Mouse (Mus musculus): ENCODE results near the gene Yjefn3. TPM values are rescaled to one million over a fixed set of nuclear protein-coding genes. Genes with fewer than 3 reads are reported as not detected.

The Yjefn3 gene
- polyA plus RNA-seq, 1 experiment = 1.9 TPM

DNA sequence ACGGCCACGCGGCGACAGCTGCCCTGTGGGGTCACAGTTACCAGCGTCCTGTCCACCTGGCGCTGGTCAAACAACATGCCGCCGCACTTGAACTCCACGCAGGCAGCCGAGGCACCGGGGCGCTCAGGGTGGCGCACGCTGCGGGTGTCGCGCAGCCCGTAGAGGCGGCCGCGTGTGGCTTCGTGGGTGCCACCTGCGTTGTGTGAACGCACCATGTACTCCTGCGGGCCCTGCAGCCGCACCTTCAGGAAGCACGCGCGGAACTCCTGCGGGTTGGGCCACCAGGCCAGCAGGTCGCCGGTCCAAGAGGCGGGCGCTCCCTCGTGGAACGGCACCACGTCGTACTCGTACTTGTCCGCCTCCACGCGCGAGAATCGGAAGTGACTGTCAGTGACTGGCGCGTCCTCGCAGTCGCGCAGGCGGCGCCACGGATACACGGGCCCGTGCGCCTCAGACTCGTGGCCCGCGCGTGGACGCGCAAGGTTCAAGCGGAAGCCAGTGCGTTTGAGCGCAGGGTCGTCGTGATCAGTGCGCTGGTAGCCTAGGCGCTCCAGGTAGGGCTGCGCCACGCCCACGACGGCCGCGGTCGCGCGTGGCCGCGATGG is 21.1 kb downstream of the Yjefn3 start:
- WGBS = 31% methylated on average over 79 of the region's 79 CpGs
- peaks cover 41% of the 10 kb centered on the region for H3K27me3 ChIP-seq (ENCODE audit: control insufficient read depth, insufficient read depth, low read length)
- H3K4me1 ChIP-seq (ENCODE audit: control insufficient read depth, insufficient read depth, insufficient read length) = peaks cover 14% of the 10 kb centered on the region
- H3K4me3 ChIP-seq (ENCODE audit: extremely low read depth, insufficient read depth, insufficient read length) = no peak overlapping the region
- no peak for DNase-seq (ENCODE audit: low read depth in 1 of 2, low spot score in 2 of 2)
- no peak overlapping the region for H3K27ac ChIP-seq (ENCODE audit: insufficient read depth, low read length)
- H3K36me3 ChIP-seq (ENCODE audit: control insufficient read depth, insufficient read depth, low read length) = no peaks in the 10 kb centered on the region
- TF ChIP-seq CTCF (IDR thresholded peaks at IDR 0.05; ENCODE audit: extremely low read depth, insufficient read depth, insufficient read length, insufficient replicate concordance) (no peak), POLR2A (IDR thresholded peaks at IDR 0.05; ENCODE audit: low read depth, low read length) (no peak)

- no peak overlapping the region for H3K27ac ChIP-seq (ENCODE audit: insufficient read depth, low read length)
- H3K4me3 ChIP-seq (ENCODE audit: extremely low read depth, insufficient read depth, insufficient read length) = no peak overlapping the region
- H3K36me3 ChIP-seq (ENCODE audit: control insufficient read depth, insufficient read depth, low read length) = no peaks in the 10 kb centered on the region
- TF ChIP-seq POLR2A (IDR thresholded peaks at IDR 0.05; ENCODE audit: low read depth, low read length) (no peak), CTCF (IDR thresholded peaks at IDR 0.05; ENCODE audit: extremely low read depth, insufficient read depth, insufficient read length, insufficient replicate concordance) (no peak)
- H3K27me3 ChIP-seq (ENCODE audit: control insufficient read depth, insufficient read depth, low read length) = peaks cover 35% of the 10 kb centered on the region
- peaks cover 12% of the 10 kb centered on the region for H3K4me1 ChIP-seq (ENCODE audit: control insufficient read depth, insufficient read depth, insufficient read length)
- no peak for DNase-seq (ENCODE audit: low read depth in 1 of 2, low spot score in 2 of 2)
- 25% methylated on average over 37 of the region's 37 CpGs for WGBS
Measured at GRCm38 (mm10) chr8:69880841-69881240, 21.7 kb downstream of the Yjefn3 start.

DNA sequence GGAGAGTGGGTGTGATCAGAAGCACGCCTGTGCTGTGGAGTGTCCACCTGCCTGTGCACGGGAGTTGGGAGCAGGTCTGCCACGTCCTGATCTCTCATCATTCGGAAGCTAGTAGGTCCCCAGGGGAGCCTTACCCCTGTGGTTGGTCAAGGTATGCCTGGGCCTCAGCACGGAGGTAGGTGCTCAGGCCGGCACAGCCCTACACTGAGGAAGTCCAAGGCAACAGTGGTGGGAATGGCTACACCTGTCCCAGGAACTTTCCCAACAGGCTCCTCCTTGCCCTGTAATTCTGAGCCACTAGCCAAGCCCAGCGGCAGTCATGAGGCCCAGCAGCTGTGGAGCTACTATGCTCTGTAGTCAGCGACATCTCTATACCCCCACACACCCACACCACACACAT is 22.8 kb downstream of the Yjefn3 start:
- peaks cover 28% of the 10 kb centered on the region for H3K27me3 ChIP-seq (ENCODE audit: control insufficient read depth, insufficient read depth, low read length)
- no peaks in the 10 kb centered on the region for H3K36me3 ChIP-seq (ENCODE audit: control insufficient read depth, insufficient read depth, low read length)
- H3K4me3 ChIP-seq (ENCODE audit: extremely low read depth, insufficient read depth, insufficient read length) = no peak overlapping the region
- TF ChIP-seq CTCF (IDR thresholded peaks at IDR 0.05; ENCODE audit: extremely low read depth, insufficient read depth, insufficient read length, insufficient replicate concordance) (no peak), POLR2A (IDR thresholded peaks at IDR 0.05; ENCODE audit: low read depth, low read length) (no peak)
- no peak for DNase-seq (ENCODE audit: low read depth in 1 of 2, low spot score in 2 of 2)
- peaks cover 12% of the 10 kb centered on the region; the same call in 1 of the 2 replicates for H3K4me1 ChIP-seq (ENCODE audit: control insufficient read depth, insufficient read depth, insufficient read length)
- 67% methylated on average over 8 of the region's 8 CpGs for WGBS
- H3K27ac ChIP-seq (ENCODE audit: insufficient read depth, low read length) = no peak overlapping the region

DNA sequence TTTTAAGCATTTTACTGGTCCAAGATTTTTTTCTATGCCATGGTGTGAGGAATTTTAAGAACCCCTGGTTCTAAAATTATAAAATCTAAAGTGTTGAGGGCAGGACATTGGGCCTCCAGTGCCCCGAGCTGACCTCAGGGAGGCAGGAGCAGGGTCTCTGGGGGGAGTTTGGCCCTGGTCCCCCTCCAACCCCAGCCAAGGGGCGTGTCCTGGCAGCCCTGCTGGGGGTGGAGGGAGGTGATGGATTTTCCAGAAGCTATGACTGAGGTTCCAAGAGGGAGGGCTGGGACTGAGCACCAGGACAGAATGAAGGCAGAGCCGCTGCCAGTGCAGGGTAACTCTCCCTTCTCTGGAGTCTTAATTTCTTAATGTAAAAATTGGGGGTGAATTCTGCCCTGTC is 24.5 kb downstream of the Yjefn3 start:
- no peak overlapping the region for H3K4me3 ChIP-seq (ENCODE audit: extremely low read depth, insufficient read depth, insufficient read length)
- H3K36me3 ChIP-seq (ENCODE audit: control insufficient read depth, insufficient read depth, low read length) = no peaks in the 10 kb centered on the region
- no peak for DNase-seq (ENCODE audit: low read depth in 1 of 2, low spot score in 2 of 2)
- 80% methylated on average over 3 of the region's 3 CpGs for WGBS
- peaks cover 24% of the 10 kb centered on the region for H3K27me3 ChIP-seq (ENCODE audit: control insufficient read depth, insufficient read depth, low read length)
- no peak overlapping the region for H3K27ac ChIP-seq (ENCODE audit: insufficient read depth, low read length)
- TF ChIP-seq CTCF (IDR thresholded peaks at IDR 0.05; ENCODE audit: extremely low read depth, insufficient read depth, insufficient read length, insufficient replicate concordance) (no peak), POLR2A (IDR thresholded peaks at IDR 0.05; ENCODE audit: low read depth, low read length) (no peak)
- peaks cover 12% of the 10 kb centered on the region; the same call in 1 of the 2 replicates for H3K4me1 ChIP-seq (ENCODE audit: control insufficient read depth, insufficient read depth, insufficient read length)

DNA sequence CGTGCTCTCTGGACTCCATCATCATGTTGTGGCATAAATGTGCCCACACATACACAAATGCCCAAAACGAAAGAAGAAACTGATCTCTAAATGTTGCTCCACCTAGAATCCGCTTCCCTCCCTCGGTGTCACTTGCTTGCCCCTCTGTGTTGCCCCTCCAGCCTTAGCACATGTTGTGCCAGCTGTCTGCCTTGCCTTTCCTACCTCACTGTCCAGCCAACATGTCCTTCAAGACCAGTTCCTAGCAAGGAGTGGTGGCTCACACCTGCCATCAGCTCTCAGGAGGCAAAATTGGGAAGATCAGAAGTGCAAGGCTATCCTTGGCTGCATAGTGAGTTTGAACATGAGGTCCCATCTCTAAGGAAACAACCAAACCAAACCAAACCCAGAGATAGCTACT is 25.1 kb downstream of the Yjefn3 start:
- 87% methylated on average over 4 of the region's 4 CpGs for WGBS
- no peak for DNase-seq (ENCODE audit: low read depth in 1 of 2, low spot score in 2 of 2)
- Histone ChIP-seq H3K36me3 (ENCODE audit: control insufficient read depth, insufficient read depth, low read length) (no peaks in the 10 kb centered on the region), H3K27me3 (ENCODE audit: control insufficient read depth, insufficient read depth, low read length) (peaks cover 20% of the 10 kb centered on the region), H3K4me1 (ENCODE audit: control insufficient read depth, insufficient read depth, insufficient read length) (peaks cover 10% of the 10 kb centered on the region; the same call in 1 of the 2 replicates), H3K4me3 (ENCODE audit: extremely low read depth, insufficient read depth, insufficient read length) (no peak overlapping the region), H3K27ac (ENCODE audit: insufficient read depth, low read length) (no peak overlapping the region)
- TF ChIP-seq POLR2A (IDR thresholded peaks at IDR 0.05; ENCODE audit: low read depth, low read length) = no peak
- no peak for TF ChIP-seq CTCF (IDR thresholded peaks at IDR 0.05; ENCODE audit: extremely low read depth, insufficient read depth, insufficient read length, insufficient replicate concordance)

DNA sequence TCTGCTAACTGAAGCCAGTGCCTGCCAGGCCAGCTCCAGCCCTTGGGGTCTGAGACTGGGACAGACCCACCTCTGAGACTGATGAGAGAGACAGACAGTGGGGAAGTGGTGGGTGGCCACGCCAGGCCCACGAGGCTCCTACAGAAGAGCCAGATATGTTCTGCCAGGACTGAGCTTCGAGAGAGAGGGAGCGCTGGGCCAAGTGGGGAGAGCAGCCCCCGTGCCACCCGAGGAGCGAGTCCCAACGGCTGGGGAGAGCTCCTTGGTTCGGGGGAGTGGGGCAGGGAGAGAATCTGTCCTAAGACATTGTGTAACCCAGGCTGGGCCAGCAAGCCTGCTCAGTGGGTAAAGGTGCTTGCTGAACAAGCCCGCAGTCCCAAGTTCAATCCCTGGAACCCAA is 25.5 kb downstream of the Yjefn3 start:
- H3K27ac ChIP-seq (ENCODE audit: insufficient read depth, low read length) = no peak overlapping the region
- TF ChIP-seq CTCF (IDR thresholded peaks at IDR 0.05; ENCODE audit: extremely low read depth, insufficient read depth, insufficient read length, insufficient replicate concordance) = no peak
- TF ChIP-seq POLR2A (IDR thresholded peaks at IDR 0.05; ENCODE audit: low read depth, low read length) = no peak
- H3K4me1 ChIP-seq (ENCODE audit: control insufficient read depth, insufficient read depth, insufficient read length) = peaks cover 6% of the 10 kb centered on the region; the same call in 1 of the 2 replicates
- no peak for DNase-seq (ENCODE audit: low read depth in 1 of 2, low spot score in 2 of 2)
- H3K4me3 ChIP-seq (ENCODE audit: extremely low read depth, insufficient read depth, insufficient read length) = no peak overlapping the region
- 85% methylated on average over 10 of the region's 10 CpGs for WGBS
- H3K36me3 ChIP-seq (ENCODE audit: control insufficient read depth, insufficient read depth, low read length) = no peaks in the 10 kb centered on the region
- peaks cover 16% of the 10 kb centered on the region for H3K27me3 ChIP-seq (ENCODE audit: control insufficient read depth, insufficient read depth, low read length)

- Histone ChIP-seq H3K27ac (ENCODE audit: insufficient read depth, low read length) (no peak overlapping the region), H3K4me1 (ENCODE audit: control insufficient read depth, insufficient read depth, insufficient read length) (no peaks in the 10 kb centered on the region; the same call in 1 of the 2 replicates), H3K27me3 (ENCODE audit: control insufficient read depth, insufficient read depth, low read length) (peaks cover 8% of the 10 kb centered on the region), H3K4me3 (ENCODE audit: extremely low read depth, insufficient read depth, insufficient read length) (no peak overlapping the region), H3K36me3 (ENCODE audit: control insufficient read depth, insufficient read depth, low read length) (no peaks in the 10 kb centered on the region)
- DNase-seq (ENCODE audit: low read depth in 1 of 2, low spot score in 2 of 2) = no peak
- 61% methylated on average over 10 of the region's 10 CpGs for WGBS
- TF ChIP-seq POLR2A (IDR thresholded peaks at IDR 0.05; ENCODE audit: low read depth, low read length) = no peak
- no peak for TF ChIP-seq CTCF (IDR thresholded peaks at IDR 0.05; ENCODE audit: extremely low read depth, insufficient read depth, insufficient read length, insufficient replicate concordance)
Measured at GRCm38 (mm10) chr8:69876097-69876496, 26.4 kb downstream of the Yjefn3 start.

All from spleen, adult 2 months (tissue).